Mouse (Mus musculus): ENCODE results near the gene Tas1r1. TPM values are rescaled to one million over a fixed set of nuclear protein-coding genes. Genes with fewer than 3 reads are reported as not detected.

Gene Tas1r1
- total and polyA plus RNA-seq, 3 experiments: 0.12 to 0.21 TPM; not detected in 1

DNA sequence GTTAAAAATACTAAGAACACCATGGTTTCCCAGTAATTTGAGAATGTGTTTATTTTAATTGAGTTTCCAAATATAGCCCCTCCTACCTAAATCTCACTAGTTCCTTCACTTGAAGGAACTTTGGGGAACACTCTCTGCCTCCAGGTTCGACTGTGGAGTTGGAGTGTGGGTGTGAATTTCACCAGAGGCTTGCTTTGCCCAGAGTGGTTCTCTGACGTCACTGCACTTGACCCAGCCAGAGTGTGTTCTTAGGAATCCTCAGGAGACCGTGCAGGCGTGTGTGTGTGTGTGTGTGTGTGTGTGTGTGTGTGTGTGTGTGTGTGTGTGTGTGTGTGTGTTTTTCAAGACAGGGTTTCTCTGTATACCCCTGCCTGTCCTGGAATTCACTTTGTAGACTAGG lies 37.5 kb downstream of the Tas1r1 start:
- TF ChIP-seq MXI1 (IDR thresholded peaks at IDR 0.05; ENCODE audit: low read depth, low read length) (no peak), BHLHE40 (IDR thresholded peaks at IDR 0.05; ENCODE audit: borderline replicate concordance, low read depth, low read length) (no peak), USF1 (IDR thresholded peaks at IDR 0.05; ENCODE audit: low read depth, low read length) (no peak), MAX (IDR thresholded peaks at IDR 0.05; ENCODE audit: low read length) (no peak), JUND (IDR thresholded peaks at IDR 0.05; ENCODE audit: low read depth, low read length) (no peak), RAD21 (IDR thresholded peaks at IDR 0.05; ENCODE audit: low read depth, low read length) (no peak)
- no peaks in the 10 kb centered on the region for H3K9me3 ChIP-seq (replicated peaks; ENCODE audit: insufficient read depth, low read length)
- H3K27ac ChIP-seq (ENCODE audit: control insufficient read depth, low read depth, low read length): no peak overlapping the region
- H3K4me1 ChIP-seq (ENCODE audit: control insufficient read depth in 1 of 2, insufficient read depth in 2 of 2, low read length in 2 of 2): peaks cover 5 to 21% of the 10 kb centered on the region in 2 experiments
- no peaks in the 10 kb centered on the region for H3K27me3 ChIP-seq (ENCODE audit: control insufficient read depth in 1 of 2, insufficient read depth in 2 of 2, low read length in 2 of 2)
- no peak for DNase-seq (ENCODE audit: low read depth, low spot score)
- H3K36me3 ChIP-seq (ENCODE audit: control insufficient read depth in 1 of 2, insufficient read depth in 2 of 2, low read length in 2 of 2): peaks cover 0 to 16% of the 10 kb centered on the region in 2 experiments; a peak in 2 of 4 replicates
- no peak overlapping the region for H3K4me3 ChIP-seq (ENCODE audit: control insufficient read depth in 1 of 2, insufficient read depth in 1 of 2, low read depth in 2 of 2, low read length in 2 of 2)
- H3K9ac ChIP-seq (ENCODE audit: control insufficient read depth, low read depth, low read length, poor library complexity, severe bottlenecking): no peak overlapping the region
- H3K79me2 ChIP-seq (ENCODE audit: control insufficient read depth, insufficient read depth, low read length, poor library complexity): peaks cover 3% of the 10 kb centered on the region; the same call in 1 of the 2 replicates

DNA sequence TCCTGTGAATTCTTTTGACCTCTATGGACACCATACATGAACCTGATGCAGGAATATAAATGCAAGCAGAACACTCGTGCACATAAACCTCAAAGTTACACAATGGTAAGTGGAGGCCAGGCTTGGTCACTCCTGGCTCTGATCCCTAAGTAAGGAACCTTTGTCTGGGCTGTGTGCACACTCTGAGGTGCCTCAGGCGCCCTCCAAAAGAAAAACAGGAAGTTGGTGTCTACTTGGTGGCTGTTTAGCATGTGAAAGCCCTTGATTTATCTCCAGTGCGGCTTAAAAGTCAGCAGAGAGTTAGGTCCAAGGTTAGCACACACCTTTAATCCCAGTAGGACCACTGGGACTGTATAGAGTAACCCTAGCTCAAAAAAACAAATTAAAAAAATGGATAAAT lies 38.9 kb downstream of the Tas1r1 start:
- Histone ChIP-seq H3K4me1 (ENCODE audit: control insufficient read depth in 1 of 2, insufficient read depth in 2 of 2, low read length in 2 of 2) (peaks cover 5 to 25% of the 10 kb centered on the region in 2 experiments), H3K79me2 (ENCODE audit: control insufficient read depth, insufficient read depth, low read length, poor library complexity) (peaks cover 6% of the 10 kb centered on the region; the same call in 1 of the 2 replicates), H3K36me3 (ENCODE audit: control insufficient read depth in 1 of 2, insufficient read depth in 2 of 2, low read length in 2 of 2) (peaks cover 0 to 18% of the 10 kb centered on the region in 2 experiments; a peak in 2 of 4 replicates), H3K9ac (ENCODE audit: control insufficient read depth, low read depth, low read length, poor library complexity, severe bottlenecking) (no peak overlapping the region), H3K9me3 (replicated peaks; ENCODE audit: insufficient read depth, low read length) (no peaks in the 10 kb centered on the region), H3K27ac (ENCODE audit: control insufficient read depth, low read depth, low read length) (no peak overlapping the region), H3K27me3 (ENCODE audit: control insufficient read depth in 1 of 2, insufficient read depth in 2 of 2, low read length in 2 of 2) (no peaks in the 10 kb centered on the region), H3K4me3 (ENCODE audit: control insufficient read depth in 1 of 2, insufficient read depth in 1 of 2, low read depth in 2 of 2, low read length in 2 of 2) (no peak overlapping the region)
- DNase-seq (ENCODE audit: low read depth, low spot score): peak; percentile 74
- TF ChIP-seq MAZ (IDR thresholded peaks at IDR 0.05; ENCODE audit: low read depth, low read length): no peak
- TF ChIP-seq TAL1 (IDR thresholded peaks at IDR 0.05; ENCODE audit: low read length): no peak
- no peak for TF ChIP-seq KAT2A (conservative IDR thresholded peaks at IDR 0.05; ENCODE audit: low read depth, low read length)
- no peak for TF ChIP-seq ZMIZ1 (IDR thresholded peaks at IDR 0.05; ENCODE audit: low read depth, low read length)
- no peak for TF ChIP-seq JUND (IDR thresholded peaks at IDR 0.05; ENCODE audit: low read depth, low read length)
- TF ChIP-seq GATA1 (IDR thresholded peaks at IDR 0.05; ENCODE audit: low read depth, low read length): 0 out of 2 replicates have a peak, but pooled peaks have one; percentile 27
- TF ChIP-seq ZC3H11A (IDR thresholded peaks at IDR 0.05; ENCODE audit: low read depth, low read length): no peak
- no peak for TF ChIP-seq POLR2AphosphoS5 (IDR thresholded peaks at IDR 0.05; ENCODE audit: borderline replicate concordance, low read depth, low read length)
- TF ChIP-seq TBP (IDR thresholded peaks at IDR 0.05; ENCODE audit: low read depth, low read length): 0 out of 2 replicates have a peak, but pooled peaks have one; percentile 18
- no peak for TF ChIP-seq POLR2A (IDR thresholded peaks at IDR 0.05; ENCODE audit: control insufficient read depth in 1 of 2, insufficient read depth in 1 of 2, low read depth in 1 of 2, low read length in 2 of 2, poor library complexity in 1 of 2)
- no peak for TF ChIP-seq HCFC1 (IDR thresholded peaks at IDR 0.05; ENCODE audit: low read depth, low read length)
- no peak for TF ChIP-seq E2F4 (IDR thresholded peaks at IDR 0.05; ENCODE audit: borderline replicate concordance, low read depth, low read length)
- no peak for TF ChIP-seq NRF1 (IDR thresholded peaks at IDR 0.05; ENCODE audit: insufficient read depth, low read depth, low read length, poor library complexity, severe bottlenecking)
- TF ChIP-seq RCOR1 (IDR thresholded peaks at IDR 0.05; ENCODE audit: low read depth, low read length): peak; percentile 78
- peak; percentile 58; the same call in 1 of the 2 replicates for TF ChIP-seq SIN3A (IDR thresholded peaks at IDR 0.05; ENCODE audit: low read length)
- TF ChIP-seq GABPA (IDR thresholded peaks at IDR 0.05; ENCODE audit: low read depth, low read length): no peak
- TF ChIP-seq USF2 (IDR thresholded peaks at IDR 0.05; ENCODE audit: borderline replicate concordance in 1 of 2, insufficient read depth in 1 of 2, low read depth in 1 of 2, low read length in 2 of 2): no peak
- no peak for TF ChIP-seq CHD2 (IDR thresholded peaks at IDR 0.05; ENCODE audit: low read length)
- no peak for TF ChIP-seq USF1 (IDR thresholded peaks at IDR 0.05; ENCODE audit: low read depth, low read length)
- TF ChIP-seq SMC3 (IDR thresholded peaks at IDR 0.05; ENCODE audit: low read depth, low read length): no peak
- TF ChIP-seq MAFK (IDR thresholded peaks at IDR 0.05; ENCODE audit: borderline replicate concordance, low read depth, low read length): no peak
- no peak for TF ChIP-seq RAD21 (IDR thresholded peaks at IDR 0.05; ENCODE audit: low read depth, low read length)
- TF ChIP-seq UBTF (IDR thresholded peaks at IDR 0.05; ENCODE audit: borderline replicate concordance, insufficient read depth, low read depth, low read length): no peak
- no peak for TF ChIP-seq NELFE (IDR thresholded peaks at IDR 0.05; ENCODE audit: low read depth, low read length)
- TF ChIP-seq ELF1 (IDR thresholded peaks at IDR 0.05; ENCODE audit: low read depth, low read length): no peak
- TF ChIP-seq CHD1 (IDR thresholded peaks at IDR 0.05; ENCODE audit: low read depth, low read length): no peak
- TF ChIP-seq CTCF (IDR thresholded peaks at IDR 0.05 in 2 of 3, conservative IDR thresholded peaks at IDR 0.05 in 1 of 3; ENCODE audit: control insufficient read depth in 1 of 3, insufficient read depth in 1 of 3, low read depth in 2 of 3, low read length in 3 of 3, poor library complexity in 1 of 3, severe bottlenecking in 1 of 3): no peak
- TF ChIP-seq TCF12 (IDR thresholded peaks at IDR 0.05; ENCODE audit: low read depth, low read length): no peak
- no peak for TF ChIP-seq ZKSCAN1 (IDR thresholded peaks at IDR 0.05; ENCODE audit: low read depth, low read length)
- TF ChIP-seq MAX (IDR thresholded peaks at IDR 0.05; ENCODE audit: low read length): no peak
